Mouse (Mus musculus) frontal cortex, adult (tissue): ENCODE data around the gene Dnajc4.
A peak's percentile ranks its signal among the peaks of the same experiment; 100 is the strongest.

Experiments used
- ATAC-seq: cut with Nextera tagmentation; 2 replicates; pipeline ENCODE4 v1.9.2; 2017; ENCODE audit warnings: mild to moderate bottlenecking, moderate library complexity, mixed read lengths; ENCODE audit not compliant: low TSS enrichment

Gene Dnajc4

GRCm38 (mm10) chr19:6948186-6948585, 44.2 kb downstream of the Dnajc4 start:
- no peak for ATAC-seq

- ATAC-seq = no peak
Measured at GRCm38 (mm10) chr19:6947742-6948141, 44.6 kb downstream of the Dnajc4 start.

- no peak for ATAC-seq
Measured at GRCm38 (mm10) chr19:6943709-6944108, 48.7 kb downstream of the Dnajc4 start.

- no peak for ATAC-seq
Measured at GRCm38 (mm10) chr19:6942764-6943163, 49.6 kb downstream of the Dnajc4 start.

- peak; percentile 58 for ATAC-seq
Measured at GRCm38 (mm10) chr19:6942249-6942691, 50.1 kb downstream of the Dnajc4 start, which contains the start of gene Gpr137. Gpr137 (minus strand) TSS chr19:6942480.

GRCm38 (mm10) chr19:6941372-6942248, 50.8 kb downstream of the Dnajc4 start, which contains the start of gene Bad:
Bad (plus strand) TSS chr19:6941861.
- ATAC-seq = peak; percentile 58

- ATAC-seq = no peak
Measured at GRCm38 (mm10) chr19:6940396-6941351, 51.7 kb downstream of the Dnajc4 start.

GRCm38 (mm10) chr19:6939106-6940002, 53.0 kb downstream of the Dnajc4 start:
- ATAC-seq = no peak
